Mouse (Mus musculus): ENCODE results near the gene Qrsl1.
"Not testable (repeated sequence)": the region's sequence is repeated elsewhere in the genome, so short reads cannot be mapped to it uniquely, and the experiment has no call there.

The Qrsl1 gene

GRCm38 (mm10) chr10:43901578-43902194 is at the start of gene Qrsl1, which contains the start of gene Rtn4ip1:
Gene Qrsl1 (minus strand): TSS chr10:43901745.
Gene Rtn4ip1 (plus strand): TSS chr10:43901807.
- peak; percentile 96 to 97 for DNase-seq (ENCODE audit: low spot score in 2 of 2)

DNA sequence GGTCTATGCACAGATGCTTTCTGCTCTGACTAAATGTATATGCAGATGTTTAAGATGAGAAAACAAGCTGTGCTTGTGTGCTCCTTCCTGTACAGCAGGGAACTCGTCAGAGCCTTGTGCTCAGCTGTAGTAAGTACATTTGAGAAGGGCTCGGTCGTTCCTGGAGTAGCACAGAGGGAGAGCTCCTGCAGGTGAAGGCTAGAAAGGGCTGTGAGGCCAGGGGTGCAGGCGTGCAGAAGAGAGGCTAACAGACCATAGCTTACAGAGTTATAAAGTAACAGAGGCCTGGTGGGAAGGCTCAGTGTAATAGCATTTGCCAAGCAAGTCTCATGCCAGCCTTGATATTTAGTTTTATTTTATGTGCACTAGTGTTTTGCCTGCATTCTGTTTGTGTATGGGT is 43.9 kb upstream of the Qrsl1 start:
- no peak for DNase-seq (ENCODE audit: low spot score in 2 of 2)

DNA sequence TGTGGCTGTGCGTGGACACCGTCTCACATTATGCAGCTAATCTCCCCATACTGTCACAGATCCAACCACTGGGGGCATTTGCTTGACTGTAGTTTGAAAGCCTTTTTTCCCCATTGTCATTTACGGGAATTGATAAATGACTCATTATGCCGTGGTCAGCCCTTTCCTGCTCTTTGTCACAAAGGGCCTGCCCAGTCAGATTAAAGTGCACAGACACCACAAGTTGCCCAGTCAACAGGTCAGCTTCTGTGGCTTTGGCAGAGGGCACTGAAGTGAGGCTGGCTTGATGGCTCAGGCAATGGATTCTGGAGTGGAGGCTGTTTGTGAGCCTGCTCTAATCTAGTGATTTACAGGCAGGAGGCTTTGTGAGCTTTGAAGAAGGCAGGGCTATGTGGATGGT is 42.2 kb upstream of the Qrsl1 start:
- no peak for DNase-seq (ENCODE audit: low spot score in 2 of 2)

- no peak for DNase-seq (ENCODE audit: low spot score in 2 of 2)
These were observed 37.7 kb upstream of the Qrsl1 start for GRCm38 (mm10) chr10:43939136-43939662.

DNA sequence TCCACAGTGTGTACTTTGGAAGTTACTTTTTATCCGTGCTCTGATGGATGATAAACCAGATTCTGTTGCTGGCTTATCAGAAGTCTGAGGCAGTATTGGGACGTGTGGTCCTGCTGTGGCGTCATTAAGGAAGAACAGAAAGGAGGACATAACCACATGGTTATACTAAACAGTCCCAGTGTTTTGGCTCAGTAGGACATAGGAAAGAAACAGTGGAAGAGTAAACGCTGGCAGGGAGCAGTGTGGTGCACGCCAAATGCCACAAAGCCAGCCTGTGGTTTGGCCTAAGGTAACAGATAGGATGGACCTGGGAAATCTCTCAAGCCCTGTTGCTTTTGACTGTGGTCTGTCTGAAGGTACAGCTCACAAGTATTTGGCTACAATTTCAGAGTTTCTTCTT is 27.1 kb upstream of the Qrsl1 start:
- no peak for DNase-seq (ENCODE audit: low spot score in 2 of 2)

DNA sequence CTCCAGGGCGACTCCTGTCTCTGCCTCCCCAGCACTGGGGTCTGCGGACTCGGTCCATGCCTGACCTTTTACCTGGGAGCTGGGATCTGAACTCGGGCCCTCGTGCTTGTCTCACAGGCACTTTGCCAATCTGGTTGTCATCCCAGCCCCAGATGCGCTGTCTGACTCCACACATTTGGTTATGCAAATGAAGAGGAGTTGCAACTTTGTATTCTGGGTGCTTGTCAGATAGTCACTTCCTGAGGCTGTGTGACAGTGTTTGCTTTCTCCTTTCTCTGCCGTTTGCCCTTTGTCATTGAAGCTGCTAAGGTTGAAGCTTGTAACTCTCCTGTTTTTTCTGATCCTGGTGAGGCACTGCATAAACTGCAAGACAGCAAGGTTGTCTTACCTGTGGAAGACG is 26.2 kb upstream of the Qrsl1 start:
- no peak for DNase-seq (ENCODE audit: low spot score in 2 of 2)

- DNase-seq (ENCODE audit: low spot score in 2 of 2), result not testable (repeated sequence)
These were observed 24.2 kb upstream of the Qrsl1 start for GRCm38 (mm10) chr10:43925776-43926175.

- DNase-seq (ENCODE audit: low spot score in 2 of 2), result no peak
These were observed 21.6 kb upstream of the Qrsl1 start for GRCm38 (mm10) chr10:43923096-43923495.

DNA sequence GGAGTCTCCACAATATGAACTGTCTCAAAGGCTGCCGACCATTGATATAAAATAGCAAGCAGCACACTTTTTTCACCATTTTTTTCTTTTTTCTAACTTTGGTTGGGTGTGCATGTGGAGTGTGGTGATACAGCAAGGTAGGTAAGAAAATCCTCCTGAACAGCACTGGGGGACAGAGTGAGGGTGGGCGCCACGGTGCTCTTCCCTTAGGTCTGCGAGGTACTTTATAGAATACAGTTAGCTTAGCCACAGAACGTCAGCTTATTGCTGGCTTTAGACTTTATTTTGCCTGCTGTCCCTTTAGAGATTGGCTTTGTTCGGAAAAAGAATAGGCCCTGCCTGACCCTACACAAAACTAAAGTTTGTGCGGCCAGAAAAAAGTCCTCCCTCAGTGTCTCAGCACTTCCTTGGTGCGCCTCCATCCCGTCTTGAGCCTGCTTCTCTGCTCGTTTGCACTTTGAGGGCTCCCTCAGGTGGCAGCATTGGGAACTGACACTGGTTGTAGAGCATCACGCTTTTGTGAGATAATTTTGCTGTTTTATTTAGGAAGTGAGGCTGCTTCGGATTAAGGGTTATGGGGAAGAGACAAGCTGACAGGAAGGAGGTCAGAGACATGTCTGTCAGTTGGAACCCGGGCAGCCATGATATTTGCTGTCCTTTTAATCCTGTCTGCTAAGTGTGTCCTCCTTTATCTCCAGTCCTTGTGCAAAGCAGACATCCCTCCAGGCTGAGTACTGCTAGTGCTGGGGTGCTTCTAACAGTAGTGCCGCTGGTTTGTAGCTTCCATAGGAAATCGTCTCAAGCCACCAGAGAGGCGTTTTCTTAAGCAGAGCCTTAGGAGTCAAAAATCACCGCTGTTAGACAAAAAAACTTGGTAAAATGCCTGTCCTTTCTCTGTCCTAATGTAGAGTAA is 17.4 kb upstream of the Qrsl1 start:
- DNase-seq (ENCODE audit: low spot score in 2 of 2), result peak; percentile 83 to 89

DNA sequence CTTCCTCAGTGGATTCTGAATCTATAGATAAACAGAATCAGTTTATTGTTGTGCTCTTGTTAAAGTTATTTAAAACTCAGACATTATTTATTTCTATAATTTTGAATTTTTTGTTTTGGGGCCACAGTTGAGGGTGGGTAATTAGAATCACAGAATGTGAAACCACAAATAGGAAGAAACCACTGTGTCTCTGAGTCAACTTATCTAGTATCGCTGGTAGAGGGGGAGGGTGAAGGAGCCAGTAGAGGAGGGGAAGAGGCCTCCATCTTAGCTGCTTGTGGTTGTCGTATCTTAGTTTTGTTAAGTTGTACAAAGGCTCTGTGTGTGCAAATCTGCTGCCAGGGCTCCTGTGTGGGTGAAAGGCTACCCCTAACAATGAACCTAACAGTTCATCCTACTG is 15.2 kb upstream of the Qrsl1 start:
- DNase-seq (ENCODE audit: low spot score in 2 of 2), result no peak

DNA sequence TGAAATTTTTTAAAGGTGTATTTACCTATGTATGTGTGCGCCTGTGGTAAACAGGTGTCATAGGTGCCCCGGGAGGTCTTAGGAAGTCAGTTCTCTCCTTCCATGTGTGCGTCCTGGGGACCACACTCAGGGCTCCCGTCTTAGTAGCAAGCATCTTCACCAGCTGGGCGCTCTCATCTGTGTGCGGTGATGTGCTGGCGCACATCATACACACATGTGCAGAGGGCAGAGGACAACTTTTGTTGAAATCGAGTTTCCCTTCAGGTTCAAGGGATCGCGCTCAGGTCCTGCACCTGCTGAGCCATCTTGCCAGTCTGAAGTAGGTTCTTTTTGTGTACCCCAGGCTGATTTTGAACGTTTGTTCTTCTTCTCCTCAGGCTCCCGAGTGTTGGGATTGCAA is 14.6 kb upstream of the Qrsl1 start:
- no peak for DNase-seq (ENCODE audit: low spot score in 2 of 2)

DNA sequence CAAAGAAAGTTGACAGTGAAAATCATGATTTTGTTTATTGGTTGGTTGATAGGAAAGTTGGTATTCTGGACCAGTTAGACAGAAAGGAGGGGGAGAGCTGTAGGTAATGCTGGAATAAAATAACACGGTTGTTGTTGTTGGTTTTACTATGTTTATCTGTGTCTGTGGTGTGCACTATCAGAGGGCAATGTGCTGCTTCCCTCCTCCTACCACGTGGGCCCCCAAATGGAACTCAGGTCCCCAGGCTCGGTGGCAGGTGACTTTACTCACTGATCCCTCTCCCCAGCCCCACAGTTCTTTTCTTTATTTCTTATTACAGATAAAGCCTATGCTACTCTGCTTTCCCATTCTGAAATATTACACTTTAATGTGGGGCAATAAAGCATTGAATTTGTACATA is 10.7 kb upstream of the Qrsl1 start:
- DNase-seq (ENCODE audit: low spot score in 2 of 2), result no peak

- DNase-seq (ENCODE audit: low spot score in 2 of 2), result no peak
These were observed 9.3 kb upstream of the Qrsl1 start for GRCm38 (mm10) chr10:43910873-43911142.

DNA sequence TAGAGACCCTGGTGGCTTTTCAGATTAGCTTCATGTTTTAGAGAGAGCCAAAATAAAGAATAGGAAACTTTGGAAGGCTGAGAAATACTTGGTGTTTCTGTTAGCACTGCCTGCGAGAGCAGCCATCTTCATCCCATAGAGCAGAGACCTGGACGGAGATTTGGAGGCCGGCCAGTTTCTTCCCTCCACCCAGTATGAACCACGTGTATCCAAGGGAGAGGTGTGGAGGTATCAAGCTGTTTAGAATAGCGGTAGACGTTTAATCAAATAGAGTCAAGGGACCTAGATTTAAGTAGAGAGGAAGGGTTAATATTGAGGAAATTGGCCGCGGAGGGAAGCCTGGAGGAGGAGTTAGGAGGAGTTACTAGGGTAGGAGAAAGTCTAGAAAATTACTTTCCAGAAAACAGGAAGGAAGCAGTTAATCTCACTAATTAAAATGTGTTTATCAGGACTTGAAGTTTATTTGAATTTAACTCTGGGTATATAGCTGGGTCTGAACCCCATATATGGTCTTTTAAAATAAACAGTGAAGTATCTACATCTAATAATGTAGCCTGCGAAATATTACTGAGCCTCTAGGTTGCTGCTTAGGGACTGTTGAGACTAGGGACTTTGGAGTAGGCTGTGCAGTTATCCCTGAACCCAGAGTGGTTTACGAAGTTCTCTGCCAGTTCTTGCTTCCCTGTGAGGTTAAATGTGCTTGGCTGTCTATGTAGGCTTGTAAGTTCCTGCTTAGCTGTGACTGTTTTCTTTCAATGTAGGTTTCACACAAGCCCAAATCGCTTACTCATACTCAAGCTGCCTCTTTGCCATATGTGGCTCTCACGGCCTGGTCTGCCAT is 8.7 kb upstream of the Qrsl1 start:
- no peak for DNase-seq (ENCODE audit: low spot score in 2 of 2)

- DNase-seq (ENCODE audit: low spot score in 2 of 2), result no peak
These were observed 3.0 kb upstream of the Qrsl1 start for GRCm38 (mm10) chr10:43904569-43904968.

- no peak for DNase-seq (ENCODE audit: low spot score in 2 of 2)
These were observed 518 bp downstream of the Qrsl1 start for GRCm38 (mm10) chr10:43900883-43901570.

DNA sequence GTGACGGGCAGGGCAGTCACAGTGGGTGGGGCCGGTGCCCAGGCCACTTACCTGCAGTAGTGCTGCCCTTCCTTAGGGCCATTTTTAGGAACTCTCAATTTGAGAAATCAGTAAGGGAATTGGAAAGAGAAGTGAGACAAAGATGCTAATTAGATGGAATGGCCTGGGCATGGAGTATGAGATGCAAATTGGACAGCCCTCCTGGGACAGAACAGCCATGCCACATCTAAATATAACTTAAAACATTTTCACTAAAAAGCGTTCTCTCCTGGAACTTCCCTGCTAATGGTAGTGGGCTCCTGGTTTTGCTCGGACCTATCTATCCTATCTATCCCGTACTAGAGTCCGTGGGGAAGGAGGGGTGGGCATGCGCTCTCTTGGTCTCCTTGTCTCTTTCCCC is 3.3 kb downstream of the Qrsl1 start:
- no peak for DNase-seq (ENCODE audit: low spot score in 2 of 2)

DNA sequence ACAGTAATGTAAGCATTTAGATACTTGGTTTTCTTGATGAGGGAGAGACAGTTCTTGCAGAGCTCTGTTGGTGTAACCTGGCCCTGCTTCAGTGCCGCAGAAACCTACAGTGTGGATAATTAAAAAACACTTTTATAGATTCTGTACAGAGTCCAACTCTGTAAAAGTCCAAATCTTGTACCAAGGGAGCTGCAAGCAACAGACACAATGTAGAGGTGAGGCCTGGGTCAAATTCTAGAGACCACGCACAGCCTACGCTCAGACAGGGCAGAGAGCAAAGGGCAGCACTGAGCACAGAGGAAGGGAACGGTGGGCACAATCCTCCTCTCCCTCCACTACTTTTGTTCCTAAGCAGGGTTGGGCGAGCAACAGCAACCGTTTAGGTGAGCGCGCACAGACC is 5.5 kb downstream of the Qrsl1 start:
- no peak for DNase-seq (ENCODE audit: low spot score in 2 of 2)

DNA sequence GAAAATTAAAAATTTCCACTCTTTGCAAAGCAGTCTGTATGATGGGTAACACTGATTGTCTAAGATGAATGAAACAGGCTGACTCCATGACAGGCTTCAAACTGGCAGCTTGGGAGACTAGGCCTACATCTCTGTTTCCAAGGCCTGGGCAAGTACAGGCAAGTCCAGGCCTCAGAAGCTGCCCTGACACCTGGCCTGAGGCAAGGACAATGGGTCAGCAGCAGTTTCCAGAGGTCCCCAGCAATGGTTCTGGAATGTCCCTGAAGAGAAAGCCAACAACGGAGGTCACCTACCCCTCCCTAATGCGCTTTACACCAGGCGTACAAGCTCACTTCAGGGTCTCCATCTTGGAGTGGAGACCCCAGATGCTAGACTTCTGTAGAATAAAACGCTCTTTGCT is 8.6 kb downstream of the Qrsl1 start:
- no peak for DNase-seq (ENCODE audit: low spot score in 2 of 2)

- DNase-seq (ENCODE audit: low spot score in 2 of 2), result no peak
These were observed 12.6 kb downstream of the Qrsl1 start for GRCm38 (mm10) chr10:43888976-43889375.

- no peak for DNase-seq (ENCODE audit: low spot score in 2 of 2)
These were observed 13.9 kb downstream of the Qrsl1 start for GRCm38 (mm10) chr10:43887676-43888075.

DNA sequence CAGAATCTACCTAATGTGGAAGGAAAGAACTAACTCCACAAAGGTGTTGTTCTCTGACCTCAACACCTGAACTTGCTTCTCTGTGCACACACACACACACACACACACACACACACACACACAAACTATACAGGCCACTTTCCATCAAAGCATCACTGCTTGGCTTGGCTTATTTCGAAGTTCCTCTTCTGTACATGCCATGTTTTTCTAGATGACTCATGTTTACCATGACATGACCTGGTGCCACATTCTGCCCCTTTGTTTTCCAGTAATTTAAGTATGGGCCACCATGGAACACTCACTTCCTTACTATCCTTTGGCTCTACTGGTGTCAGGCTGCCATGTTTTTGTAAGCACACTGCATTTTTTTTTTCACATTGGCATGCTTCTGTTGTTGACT is 30.1 kb downstream of the Qrsl1 start:
- DNase-seq (ENCODE audit: low spot score in 2 of 2), result no peak
